Mouse (Mus musculus) liver, adult 2 months (tissue): ENCODE data around the gene Haus5.

Experiments used
- CTCF ChIP-seq: fragments of 200-500 bp; IDR thresholded peaks from 2 replicates; pipeline ENCODE4 v1.5.1; 2011; ENCODE audit warnings: low read depth, low read length, control low read depth
- POLR2A ChIP-seq: fragments of 200-500 bp; IDR thresholded peaks from 2 replicates; pipeline ENCODE4 v1.6.1; 2011; ENCODE audit warnings: low read length, control low read depth; ENCODE audit not compliant: insufficient read depth; ENCODE audit errors: extremely low read depth

DNA sequence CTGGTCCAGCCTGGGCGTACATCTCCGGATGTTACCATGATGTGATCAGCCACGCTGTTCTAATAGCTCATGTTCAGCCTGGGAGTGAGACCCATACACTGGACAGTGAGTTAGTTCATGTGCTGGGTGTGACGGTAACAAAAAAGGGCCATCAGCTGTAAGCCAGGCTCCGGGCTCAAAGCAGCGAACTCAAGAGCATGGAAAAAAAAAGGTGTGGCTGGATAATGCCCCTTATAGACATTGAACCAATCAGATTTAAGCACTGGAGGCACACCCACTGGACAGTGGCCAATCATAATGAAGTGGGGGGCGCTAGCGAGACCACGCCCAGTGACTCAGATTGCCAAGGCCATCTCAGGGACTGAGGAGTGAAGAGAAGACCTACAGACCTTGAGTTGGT lies 33.8 kb upstream of the Haus5 start, which contains the start of gene 2200002J24Rik:
- TF ChIP-seq CTCF: no peak
- no peak for TF ChIP-seq POLR2A
